Mouse (Mus musculus) liver, embryonic 11.5 days (tissue): ENCODE data around the gene Cox4i1. TPM values are rescaled to one million over a fixed set of nuclear protein-coding genes. Genes with fewer than 3 reads are reported as not detected.
A peak's percentile ranks its signal among the peaks of the same experiment; 100 is the strongest.

ENCODE experiments used
- ATAC-seq: fragments of 200-750 bp; cut with Nextera tagmentation; replicated peaks from 2 replicates; pipeline ENCODE4 v1.8.0; 2017; ENCODE audit warnings: moderate number of reproducible peaks, mild to moderate bottlenecking, moderate TSS enrichment, moderate library complexity; ENCODE audit not compliant: low FRiP score
- DNase-seq: peaks from one replicate; pipeline ENCODE4 v3.0.0-alpha.2; 2017; ENCODE audit warnings: low spot score
- H3K27ac ChIP-seq: fragments of 300-500 bp; sonication (generic); 2 replicates; pipeline ENCODE4 v1.5.1; 2014; ENCODE audit warnings: mild to moderate bottlenecking, low read depth, low read length, control low read depth
- H3K27me3 ChIP-seq: fragments of 300-500 bp; sonication (generic); replicated peaks from 2 replicates; pipeline ENCODE4 v1.6.1; 2014; ENCODE audit warnings: low read length, mixed read lengths; ENCODE audit not compliant: control insufficient read depth, insufficient read depth
- H3K36me3 ChIP-seq: fragments of 300-500 bp; sonication (generic); 2 replicates; pipeline ENCODE4 v1.6.1; 2014; ENCODE audit warnings: mild to moderate bottlenecking, low read length, moderate library complexity, mixed read lengths; ENCODE audit not compliant: control insufficient read depth, insufficient read depth
- H3K4me1 ChIP-seq: fragments of 300-500 bp; sonication (generic); replicated peaks from 2 replicates; pipeline ENCODE4 v1.6.1; 2014; ENCODE audit warnings: low read length, mixed read lengths; ENCODE audit not compliant: control insufficient read depth, insufficient read depth
- H3K4me2 ChIP-seq: fragments of 300-500 bp; sonication (generic); 2 replicates; pipeline ENCODE4 v1.6.1; 2014; ENCODE audit warnings: mild to moderate bottlenecking, control low read depth, moderate library complexity
- H3K4me3 ChIP-seq: fragments of 300-500 bp; sonication (generic); 2 replicates; pipeline ENCODE4 v1.5.1; 2014; ENCODE audit warnings: low read depth, low read length, control low read depth
- H3K9ac ChIP-seq: fragments of 300-500 bp; sonication (generic); 2 replicates; pipeline ENCODE4 v1.6.1; 2014; ENCODE audit warnings: low read depth, low read length, control low read depth
- H3K9me3 ChIP-seq: fragments of 300-500 bp; sonication (generic); 2 replicates; pipeline ENCODE4 v1.6.1; 2016; ENCODE audit warnings: low read length, inconsistent platforms, mixed read lengths; ENCODE audit not compliant: control insufficient read depth
- WGBS: fragments of 180-500 bp; shearing (Covaris S2); extraction: QIAGEN DNeasy Blood & Tissue Kit; methylation state at CpG from one replicate; pipeline ENCODE4 v1.1.7; 2014; 5-methylcytosine and 5-hydroxymethylcytosine counted together
- polyA plus RNA-seq: library from polyadenylated mRNA; unstranded; fragments of >200 nt; fragmentation: Nextera tagmentation; extraction: Ambion mirVana; gene quantifications from 2 replicates; pipeline ENCODE4 v1.2.1, GENCODE M21; 2014

Gene Cox4i1
- polyA plus RNA-seq, 1 experiment from 2014 or later = 1,118 TPM

DNA sequence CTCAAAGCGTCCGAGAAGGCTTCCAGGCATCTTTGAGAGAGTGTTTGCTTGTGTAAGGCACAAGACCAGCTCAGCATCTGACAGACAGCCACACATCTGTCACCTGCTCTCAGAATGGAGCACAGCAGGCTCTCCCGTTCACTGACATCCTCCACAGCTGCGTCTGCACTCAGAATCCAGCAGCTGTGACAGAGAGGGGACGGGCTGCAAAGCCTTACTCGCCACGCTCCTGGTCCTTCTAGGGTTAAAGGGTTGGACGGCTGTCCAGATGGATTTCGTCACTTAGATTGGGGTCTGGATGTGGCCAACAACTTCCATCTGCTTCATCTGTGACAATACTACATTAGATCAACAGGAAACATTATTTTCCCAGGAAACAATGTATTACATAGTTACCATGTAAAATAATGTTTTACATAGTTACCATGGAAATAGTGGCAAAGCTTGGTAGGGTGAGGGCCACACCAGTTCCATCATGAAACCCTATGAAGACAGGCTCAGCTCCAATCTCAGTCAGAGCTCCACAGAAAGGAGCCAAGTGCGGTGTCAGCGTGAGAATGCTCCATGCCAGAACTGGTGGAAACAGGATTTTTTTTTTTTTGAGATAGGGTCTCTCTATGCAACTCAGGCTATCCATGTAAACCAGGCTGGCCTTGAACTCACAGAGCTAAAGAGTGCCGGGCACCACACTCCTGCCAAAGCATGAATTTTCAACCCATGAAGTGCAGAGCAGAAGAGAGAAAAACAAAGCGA lies 28.6 kb downstream of the Cox4i1 start:
- H3K27ac ChIP-seq = 0 out of 2 replicates have a peak overlapping the region, but pooled peaks have one; percentile 2
- ATAC-seq (no peak), DNase-seq (no peak)
- no peak overlapping the region for H3K4me3 ChIP-seq
- H3K9ac ChIP-seq = no peak overlapping the region
- 61% methylated on average over 13 of the region's 13 CpGs for WGBS
- H3K9me3 ChIP-seq = no peaks in the 10 kb centered on the region
- no peaks in the 10 kb centered on the region for H3K27me3 ChIP-seq
- peaks cover 20% of the 10 kb centered on the region for H3K4me1 ChIP-seq
- no peaks in the 10 kb centered on the region for H3K36me3 ChIP-seq
- H3K4me2 ChIP-seq = no peak overlapping the region

DNA sequence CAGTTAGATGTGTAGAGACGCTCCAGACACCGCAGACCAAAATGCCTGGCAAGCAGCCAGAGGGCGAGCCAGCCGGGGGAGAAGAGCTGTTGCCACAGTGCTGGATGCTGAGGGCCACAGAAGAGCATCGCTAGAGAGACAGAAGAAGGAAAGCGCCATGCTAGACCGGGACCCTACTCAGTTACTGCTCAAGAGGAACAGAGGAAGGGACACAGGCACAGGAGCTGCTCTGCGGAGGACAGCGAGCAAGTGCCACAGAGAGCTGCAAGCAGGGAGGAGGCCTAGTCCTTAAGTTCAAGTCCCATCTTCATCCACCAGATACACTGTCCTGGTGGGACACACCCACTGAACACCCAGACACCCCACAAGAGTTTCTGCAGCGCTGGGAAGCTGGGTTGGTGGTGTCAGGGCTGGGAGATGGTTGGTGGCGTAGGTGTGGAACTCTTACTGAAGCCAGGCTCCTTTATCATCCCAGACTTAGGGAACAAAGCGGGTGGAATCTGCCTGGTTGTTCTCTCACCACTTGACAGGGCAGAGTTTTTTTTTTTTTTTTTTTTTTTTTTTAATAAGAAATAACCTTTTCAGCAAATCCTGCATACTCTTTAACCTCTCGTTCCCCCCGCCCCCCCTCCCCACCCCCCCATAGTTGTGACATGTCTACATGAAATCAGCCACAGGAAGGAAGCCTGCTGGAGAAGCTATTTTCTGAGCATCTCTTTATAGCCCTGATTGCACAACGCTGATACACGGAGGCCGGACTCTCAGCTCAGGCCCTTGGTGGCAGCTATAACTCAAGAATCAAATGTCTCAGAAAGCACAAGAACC lies 29.3 kb downstream of the Cox4i1 start:
- no peak overlapping the region for H3K9ac ChIP-seq
- ATAC-seq (no peak), DNase-seq (no peak)
- H3K4me2 ChIP-seq = no peak overlapping the region
- H3K27ac ChIP-seq = no peak overlapping the region
- no peak overlapping the region for H3K4me3 ChIP-seq
- H3K36me3 ChIP-seq = no peaks in the 10 kb centered on the region
- H3K9me3 ChIP-seq = no peaks in the 10 kb centered on the region
- H3K4me1 ChIP-seq = peaks cover 25% of the 10 kb centered on the region
- 66% methylated on average over 17 of the region's 17 CpGs for WGBS
- H3K27me3 ChIP-seq = no peaks in the 10 kb centered on the region

DNA sequence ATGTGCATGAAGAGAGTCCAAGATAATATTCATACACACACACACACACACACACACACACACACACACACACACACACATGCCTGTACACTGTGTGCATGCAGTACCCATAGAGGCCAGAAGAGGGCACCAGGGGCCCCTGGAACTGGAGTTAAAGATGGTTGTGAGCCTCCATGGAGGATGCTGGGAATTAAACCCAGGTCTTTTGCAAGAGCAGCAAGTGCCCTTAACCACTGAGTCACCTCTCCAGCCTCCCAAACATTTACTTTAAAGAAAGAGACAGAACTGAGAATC lies 29.9 kb downstream of the Cox4i1 start:
- H3K4me1 ChIP-seq = peaks cover 23% of the 10 kb centered on the region
- no peak overlapping the region for H3K4me3 ChIP-seq
- no peaks in the 10 kb centered on the region for H3K36me3 ChIP-seq
- no peak overlapping the region for H3K9ac ChIP-seq
- ATAC-seq (no peak), DNase-seq (no peak)
- no peak overlapping the region for H3K4me2 ChIP-seq
- H3K9me3 ChIP-seq = no peaks in the 10 kb centered on the region
- no peak overlapping the region for H3K27ac ChIP-seq
- H3K27me3 ChIP-seq = no peaks in the 10 kb centered on the region

DNA sequence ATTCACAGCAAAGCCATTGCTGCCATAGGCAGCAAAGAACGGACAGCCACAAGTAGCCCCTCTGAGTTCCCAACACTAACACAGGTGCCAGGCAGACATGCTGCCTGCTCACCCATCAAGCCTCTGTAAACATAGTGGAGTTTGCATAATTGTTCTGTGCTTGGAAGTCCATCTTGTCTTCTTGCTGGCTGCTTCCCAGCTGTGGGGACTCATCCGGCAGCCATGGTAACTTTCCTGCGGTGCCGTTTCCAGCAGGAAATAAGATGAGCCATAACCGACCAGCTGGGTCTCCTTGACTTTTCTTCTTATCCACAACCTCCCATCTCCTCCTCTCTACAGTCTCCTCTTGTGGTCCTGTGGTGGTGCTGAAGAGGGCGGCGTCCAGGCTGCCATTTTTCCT lies 30.4 kb downstream of the Cox4i1 start:
- no peaks in the 10 kb centered on the region for H3K27me3 ChIP-seq
- H3K4me1 ChIP-seq = peaks cover 23% of the 10 kb centered on the region
- DNase-seq (no peak), ATAC-seq (no peak)
- H3K4me2 ChIP-seq = no peak overlapping the region
- no peaks in the 10 kb centered on the region for H3K36me3 ChIP-seq
- H3K9ac ChIP-seq = no peak overlapping the region
- WGBS = 88% methylated on average over 7 of the region's 7 CpGs
- H3K4me3 ChIP-seq = no peak overlapping the region
- no peaks in the 10 kb centered on the region for H3K9me3 ChIP-seq
- H3K27ac ChIP-seq = no peak overlapping the region

DNA sequence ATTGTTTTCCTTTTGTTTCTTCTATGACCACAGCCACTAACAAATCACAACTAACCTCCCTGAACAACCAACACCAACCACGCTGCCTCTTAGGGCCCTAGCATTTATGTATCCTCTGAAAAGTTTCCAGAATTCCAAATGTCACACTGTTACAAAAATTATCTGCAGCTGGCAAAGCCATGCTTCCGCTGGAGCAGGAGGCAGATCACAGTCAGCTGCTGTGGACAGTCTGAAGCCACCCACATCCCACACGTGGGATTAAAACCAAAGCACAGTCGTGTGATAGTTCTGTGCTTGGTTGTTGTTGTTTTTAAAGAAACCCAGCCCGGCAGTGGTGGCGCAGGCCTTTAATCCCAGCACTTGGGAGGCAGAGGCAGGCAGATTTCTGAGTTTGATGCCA lies 31.1 kb downstream of the Cox4i1 start:
- H3K36me3 ChIP-seq = no peaks in the 10 kb centered on the region
- no peak for DNase-seq
- no peak overlapping the region for H3K4me3 ChIP-seq
- H3K27ac ChIP-seq = no peak overlapping the region
- WGBS = 70% methylated on average over 6 of the region's 6 CpGs
- no peak for ATAC-seq
- no peaks in the 10 kb centered on the region for H3K9me3 ChIP-seq
- H3K4me1 ChIP-seq = peaks cover 18% of the 10 kb centered on the region
- no peaks in the 10 kb centered on the region for H3K27me3 ChIP-seq
- no peak overlapping the region for H3K9ac ChIP-seq
- no peak overlapping the region for H3K4me2 ChIP-seq

DNA sequence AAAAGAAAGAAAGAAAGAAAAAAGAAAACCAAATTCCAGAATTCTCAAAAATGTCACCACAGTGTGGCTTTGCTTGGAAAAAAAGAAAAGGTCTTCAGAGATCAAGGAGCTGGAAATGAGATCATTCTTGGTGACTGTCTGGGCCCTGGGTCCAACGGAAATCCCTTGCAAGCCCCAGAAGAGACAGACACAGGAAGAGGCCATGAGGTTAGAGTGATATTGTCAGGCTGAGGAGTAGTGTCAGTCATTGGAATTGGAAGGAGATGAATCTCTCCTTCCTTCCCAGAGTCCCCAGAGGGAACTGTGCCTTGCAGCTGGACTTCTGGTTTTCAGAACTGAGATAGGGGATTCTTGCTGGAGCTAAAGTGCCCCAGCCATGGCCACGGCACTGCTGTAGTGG lies 31.5 kb downstream of the Cox4i1 start:
- no peak overlapping the region for H3K4me2 ChIP-seq
- H3K9me3 ChIP-seq = no peaks in the 10 kb centered on the region
- peaks cover 14% of the 10 kb centered on the region for H3K4me1 ChIP-seq
- H3K4me3 ChIP-seq = no peak overlapping the region
- ATAC-seq (no peak), DNase-seq (no peak)
- H3K9ac ChIP-seq = no peak overlapping the region
- no peaks in the 10 kb centered on the region for H3K36me3 ChIP-seq
- H3K27me3 ChIP-seq = no peaks in the 10 kb centered on the region
- 54% methylated on average over 2 of the region's 2 CpGs for WGBS
- H3K27ac ChIP-seq = no peak overlapping the region; the same call in 1 of the 2 replicates

DNA sequence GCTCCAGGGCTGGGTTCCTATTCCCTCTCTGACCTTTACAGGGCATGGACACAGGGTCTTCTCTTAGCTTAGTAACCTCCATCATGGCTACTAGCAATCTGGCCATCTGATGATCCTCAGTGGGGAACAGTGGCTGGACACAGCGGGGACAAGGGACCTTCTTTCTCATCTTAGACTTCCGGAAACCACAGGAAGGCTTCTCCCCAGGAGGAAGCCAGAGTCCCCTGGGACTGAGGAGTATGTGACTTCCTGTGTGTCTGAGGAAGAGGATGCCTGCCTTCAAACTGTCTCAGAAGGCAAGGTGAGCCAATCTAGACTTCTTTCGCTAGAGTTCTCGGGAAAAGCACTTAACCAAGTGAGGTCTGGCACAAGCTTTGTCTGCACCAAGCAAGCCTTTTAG lies 32.0 kb downstream of the Cox4i1 start:
- Histone ChIP-seq H3K9ac (no peak overlapping the region), H3K36me3 (no peaks in the 10 kb centered on the region), H3K9me3 (no peaks in the 10 kb centered on the region), H3K4me1 (peaks cover 12% of the 10 kb centered on the region), H3K4me3 (no peak overlapping the region), H3K27me3 (no peaks in the 10 kb centered on the region), H3K27ac (no peak overlapping the region; the same call in 1 of the 2 replicates), H3K4me2 (no peak overlapping the region)
- 52% methylated on average over 4 of the region's 4 CpGs for WGBS
- DNase-seq (no peak), ATAC-seq (no peak)

DNA sequence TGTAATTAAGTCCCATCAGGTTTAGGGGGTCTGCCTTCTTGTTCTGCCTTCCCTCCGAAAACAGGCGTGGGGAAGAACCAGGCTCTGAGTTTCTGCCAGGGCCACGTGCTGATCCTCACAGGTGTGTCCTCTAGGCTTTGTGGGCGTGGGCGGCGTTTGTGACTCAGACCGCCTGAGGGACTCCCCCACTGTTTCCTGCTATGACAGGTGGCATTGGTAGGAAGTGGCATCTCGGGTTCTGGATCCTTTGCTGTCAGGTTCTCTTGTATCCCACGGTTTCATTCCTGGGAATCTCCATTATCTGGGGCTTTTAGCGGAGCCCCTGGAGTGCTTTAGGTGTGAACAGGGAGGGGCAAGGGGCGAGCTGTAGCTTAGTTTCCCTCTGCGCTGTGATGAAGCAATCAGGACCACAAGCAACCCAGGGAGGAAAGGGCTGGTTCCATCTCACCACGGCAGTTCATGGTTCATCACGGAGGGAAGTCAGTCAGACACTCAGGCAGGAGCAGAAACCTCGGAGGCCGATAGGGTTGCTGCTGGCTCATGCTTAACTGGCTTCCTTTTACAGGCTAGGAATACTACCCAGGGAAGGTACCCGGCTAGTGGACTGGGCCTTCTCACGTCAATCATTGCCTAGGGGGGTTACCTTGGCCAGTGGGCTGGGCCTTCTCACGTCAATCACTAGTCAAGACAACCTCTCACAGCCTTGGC lies 33.9 kb downstream of the Cox4i1 start:
- no peak overlapping the region for H3K4me3 ChIP-seq
- no peaks in the 10 kb centered on the region for H3K27me3 ChIP-seq
- DNase-seq (no peak), ATAC-seq (no peak; the same call in 1 of the 2 replicates)
- no peaks in the 10 kb centered on the region for H3K36me3 ChIP-seq
- no peaks in the 10 kb centered on the region for H3K9me3 ChIP-seq
- no peak overlapping the region for H3K9ac ChIP-seq
- peaks cover 6% of the 10 kb centered on the region; the same call in 1 of the 2 replicates for H3K4me1 ChIP-seq
- no peak overlapping the region for H3K27ac ChIP-seq
- H3K4me2 ChIP-seq = no peak overlapping the region
- WGBS = 40% methylated on average over 19 of the region's 19 CpGs
